Mouse (Mus musculus): ENCODE data around the gene Arid5b.

Gene Arid5b

GRCm38 (mm10) chr10:68159759-68160158 is 118.8 kb downstream of the Arid5b start:
- DNase-seq = no peak

GRCm38 (mm10) chr10:68158555-68158954 is 120.0 kb downstream of the Arid5b start:
- no peak for DNase-seq

GRCm38 (mm10) chr10:68157511-68157910 is 121.0 kb downstream of the Arid5b start:
- DNase-seq = no peak

- no peak for DNase-seq
Observed at GRCm38 (mm10) chr10:68156646-68157245, 121.8 kb downstream of the Arid5b start.

GRCm38 (mm10) chr10:68156159-68156558 is 122.4 kb downstream of the Arid5b start:
- no peak for DNase-seq

- DNase-seq = no peak
Observed at GRCm38 (mm10) chr10:68155431-68156119, 123.0 kb downstream of the Arid5b start.

- DNase-seq = no peak
Observed at GRCm38 (mm10) chr10:68154046-68154765, 124.3 kb downstream of the Arid5b start.

- no peak for DNase-seq
Observed at GRCm38 (mm10) chr10:68153344-68154045, 125.0 kb downstream of the Arid5b start.

GRCm38 (mm10) chr10:68148495-68148894 is 130.0 kb downstream of the Arid5b start:
- DNase-seq = no peak

- no peak for DNase-seq
Observed at GRCm38 (mm10) chr10:68147730-68148129, 130.8 kb downstream of the Arid5b start.

GRCm38 (mm10) chr10:68146842-68147241 is 131.7 kb downstream of the Arid5b start:
- DNase-seq = peak; percentile 51

GRCm38 (mm10) chr10:68145286-68145950 is 133.1 kb downstream of the Arid5b start:
- DNase-seq = no peak

GRCm38 (mm10) chr10:68142501-68142900 is 136.0 kb downstream of the Arid5b start:
- DNase-seq = no peak

- DNase-seq = no peak
Observed at GRCm38 (mm10) chr10:68141567-68141966, 137.0 kb downstream of the Arid5b start.

GRCm38 (mm10) chr10:68140871-68141270 is 137.7 kb downstream of the Arid5b start:
- no peak for DNase-seq

- DNase-seq = no peak
Observed at GRCm38 (mm10) chr10:68140306-68140705, 138.2 kb downstream of the Arid5b start.

- DNase-seq = no peak
Observed at GRCm38 (mm10) chr10:68138123-68138522, 140.4 kb downstream of the Arid5b start.

GRCm38 (mm10) chr10:68137151-68137833 is 141.2 kb downstream of the Arid5b start:
- no peak for DNase-seq

GRCm38 (mm10) chr10:68136480-68137083 is 142.0 kb downstream of the Arid5b start:
- peak; percentile 29 for DNase-seq

GRCm38 (mm10) chr10:68136051-68136450 is 142.5 kb downstream of the Arid5b start:
- no peak for DNase-seq

GRCm38 (mm10) chr10:68135416-68135815 is 143.1 kb downstream of the Arid5b start:
- DNase-seq = no peak

- DNase-seq = no peak
Observed at GRCm38 (mm10) chr10:68134549-68134948, 144.0 kb downstream of the Arid5b start.

Measured in cerebellum, adult 11 months (tissue).